Mouse (Mus musculus) gastrocnemius, postnatal 25 days (tissue): ENCODE data around the gene Usp2. TPM values are rescaled to one million over a fixed set of nuclear protein-coding genes. Genes with fewer than 3 reads are reported as not detected.
"Not testable (repeated sequence)": the region's sequence is repeated elsewhere in the genome, so short reads cannot be mapped to it uniquely, and the experiment has no call there.

ENCODE experiments used
- DNase-seq: peaks from one replicate; pipeline ENCODE4 v3.0.0; 2022
- total RNA-seq, 2 experiments: library from RNA; stranded (reverse); gene quantifications; 1 replicate in 1 of 2; 2 replicates in 1 of 2; pipeline ENCODE4 v1.2.3; 2021

Gene Usp2
- total RNA-seq, 2 experiments from 2014 or later, result 160 to 313 TPM

GRCm38 (mm10) chr9:44088877-44089608 is 22.2 kb downstream of the Usp2 start:
- no peak for DNase-seq

- DNase-seq, result peak; percentile 77
Measured at GRCm38 (mm10) chr9:44093612-44094503, 27.0 kb downstream of the Usp2 start.

GRCm38 (mm10) chr9:44094737-44095136 is 27.9 kb downstream of the Usp2 start:
- no peak for DNase-seq

GRCm38 (mm10) chr9:44095781-44096180 is 29.0 kb downstream of the Usp2 start:
- no peak for DNase-seq

GRCm38 (mm10) chr9:44096536-44096935 is 29.7 kb downstream of the Usp2 start:
- peak; percentile 18 for DNase-seq

- DNase-seq, result no peak
Measured at GRCm38 (mm10) chr9:44101490-44101889, 34.7 kb downstream of the Usp2 start, which contains the start of gene Mfrp. TSS of gene Mfrp (plus strand) at chr9:44101729.

- no peak for DNase-seq
Measured at GRCm38 (mm10) chr9:44104881-44105280, 38.1 kb downstream of the Usp2 start.

GRCm38 (mm10) chr9:44105781-44106180 is 39.0 kb downstream of the Usp2 start:
- no peak for DNase-seq

GRCm38 (mm10) chr9:44106182-44106581 is 39.4 kb downstream of the Usp2 start:
- no peak for DNase-seq

GRCm38 (mm10) chr9:44106596-44106995 is 39.8 kb downstream of the Usp2 start:
- DNase-seq, result no peak

GRCm38 (mm10) chr9:44107110-44107509 is 40.3 kb downstream of the Usp2 start, which contains the start of gene C1qtnf5:
TSS of gene C1qtnf5 (plus strand) at chr9:44107245.
- DNase-seq, result peak; percentile 89

GRCm38 (mm10) chr9:44107557-44108179 is 40.8 kb downstream of the Usp2 start:
- DNase-seq, result no peak

GRCm38 (mm10) chr9:44108269-44109055 is 41.6 kb downstream of the Usp2 start:
- DNase-seq, result no peak

- DNase-seq, result no peak
Measured at GRCm38 (mm10) chr9:44109360-44110095, 42.7 kb downstream of the Usp2 start.

- not testable (repeated sequence) for DNase-seq
Measured at GRCm38 (mm10) chr9:44111909-44112308, 45.1 kb downstream of the Usp2 start.

GRCm38 (mm10) chr9:44113105-44113789 is 46.4 kb downstream of the Usp2 start, which contains the start of the genes Gm49380 and Rnf26:
TSS of gene Gm49380 (minus strand) at chr9:44113500.
TSS of gene Rnf26 (minus strand) at chr9:44113517.
- DNase-seq, result peak; percentile 96

- DNase-seq, result no peak
Measured at GRCm38 (mm10) chr9:44114453-44114852, 47.6 kb downstream of the Usp2 start.

- no peak for DNase-seq
Measured at GRCm38 (mm10) chr9:44115599-44115998, 48.8 kb downstream of the Usp2 start.

GRCm38 (mm10) chr9:44116182-44116581 is 49.4 kb downstream of the Usp2 start:
- DNase-seq, result no peak

- DNase-seq, result no peak
Measured at GRCm38 (mm10) chr9:44119011-44119410, 52.2 kb downstream of the Usp2 start.
